Mouse (Mus musculus) kidney, postnatal 25 days (tissue): ENCODE data around the gene Kdelr1.
A peak's percentile ranks its signal among the peaks of the same experiment; 100 is the strongest.

Experiments
- DNase-seq, 2 experiments: peaks; one replicate each; pipeline ENCODE4 v3.0.0; 2021; ENCODE audit warnings: mixed read lengths in 2 of 2

The Kdelr1 gene

DNA sequence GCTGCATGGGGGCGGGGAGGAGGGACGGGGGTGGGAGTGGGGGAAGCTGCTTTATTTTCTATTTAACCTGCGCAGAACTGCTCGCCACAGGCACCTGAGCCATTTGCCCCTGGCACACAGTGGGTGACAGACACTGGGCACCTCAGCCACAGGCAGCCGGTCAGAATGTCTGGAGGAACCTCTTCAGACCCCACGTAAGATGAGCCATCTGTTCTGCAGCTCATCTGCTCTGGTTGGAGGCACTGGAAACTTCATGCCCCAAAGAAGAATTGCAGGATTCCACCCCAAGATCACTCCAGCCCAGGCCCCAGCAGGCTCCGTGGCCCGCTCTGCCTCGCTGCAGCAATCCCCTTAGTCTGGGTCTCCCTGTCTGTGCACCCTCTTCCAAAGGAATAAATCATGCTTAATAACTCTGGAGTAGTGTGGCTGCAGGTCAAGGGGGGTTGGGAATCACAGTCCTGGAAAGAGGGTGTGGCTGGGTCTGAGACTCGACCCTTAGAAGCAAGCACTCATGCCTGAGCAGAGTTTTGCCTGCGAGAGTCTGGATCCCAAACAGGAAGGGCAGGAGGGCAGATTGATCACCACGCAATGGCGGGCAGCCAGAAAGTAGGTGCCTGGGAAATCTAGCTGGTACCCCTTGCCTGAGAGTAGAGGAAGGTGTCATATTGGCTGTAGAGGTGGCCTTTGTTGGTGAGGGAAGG lies 44.6 kb downstream of the Kdelr1 start:
- peak in 1 of 2 experiments; percentile 32 for DNase-seq

DNA sequence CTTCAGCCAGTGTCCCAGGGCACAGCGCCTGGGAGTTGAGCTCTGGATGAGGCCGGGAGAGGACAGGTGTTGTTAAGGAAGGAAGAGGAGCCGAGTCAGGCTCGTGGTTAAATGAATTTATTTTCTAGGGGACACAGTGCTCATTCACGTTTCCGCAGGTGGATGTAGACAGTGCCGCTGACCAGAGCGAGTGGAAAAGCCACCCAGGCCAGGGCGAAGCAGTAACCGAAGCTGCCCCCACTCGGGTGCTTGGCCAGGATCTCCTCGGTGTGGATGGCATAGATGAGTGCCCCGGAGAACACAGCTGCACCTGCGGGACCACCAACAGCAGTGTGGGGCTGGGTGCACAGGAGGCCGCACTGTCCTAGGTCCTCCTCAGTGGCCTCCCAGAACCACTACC lies 45.4 kb downstream of the Kdelr1 start:
- no peak for DNase-seq

DNA sequence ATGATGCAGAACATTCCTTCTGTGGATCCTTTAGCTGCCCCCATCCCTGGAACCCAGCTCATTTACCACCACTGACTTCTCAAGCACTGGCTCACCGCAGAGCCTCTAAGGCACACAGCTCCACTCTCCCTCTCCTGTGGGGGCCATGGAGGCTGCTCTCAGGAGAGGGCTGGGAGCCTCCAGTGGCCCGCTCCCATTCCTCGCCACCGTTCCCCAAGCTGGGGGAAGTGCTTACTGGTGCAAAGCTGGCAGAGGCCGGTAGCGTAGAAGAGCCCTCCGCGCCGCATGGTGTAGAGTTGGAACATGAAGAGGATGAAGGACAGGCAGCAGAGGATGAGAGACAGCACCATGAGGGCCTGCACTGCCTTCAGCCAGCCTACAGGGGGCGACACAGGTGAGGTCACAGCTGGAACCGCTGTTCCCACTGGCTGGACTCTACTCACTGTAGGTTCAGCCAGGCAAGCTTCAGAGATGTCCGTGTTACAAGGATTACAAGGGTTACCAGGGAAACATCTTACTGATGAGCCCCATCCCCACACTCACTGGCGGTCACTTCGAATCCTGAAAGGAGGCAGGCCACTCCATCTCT lies 46.6 kb downstream of the Kdelr1 start:
- no peak for DNase-seq

DNA sequence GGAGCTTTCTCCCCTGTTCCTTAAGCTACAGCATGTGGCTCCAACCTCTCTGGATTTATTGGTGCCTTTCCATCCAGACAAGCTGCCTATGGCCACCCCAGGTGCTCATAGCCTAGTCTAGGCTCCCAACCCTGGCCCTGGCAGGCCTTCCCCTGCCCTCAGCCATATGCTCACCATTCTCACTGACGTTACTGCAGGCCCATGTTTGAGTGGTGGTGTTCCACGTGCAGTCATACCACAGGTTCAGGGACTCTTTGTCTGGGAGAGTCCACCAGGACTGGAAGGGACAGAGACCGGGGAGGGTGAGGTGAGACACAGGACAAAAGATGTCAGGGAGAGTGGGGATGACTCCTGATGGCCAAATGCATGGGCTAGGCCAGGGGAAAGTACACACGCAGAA lies 47.2 kb downstream of the Kdelr1 start:
- no peak for DNase-seq

DNA sequence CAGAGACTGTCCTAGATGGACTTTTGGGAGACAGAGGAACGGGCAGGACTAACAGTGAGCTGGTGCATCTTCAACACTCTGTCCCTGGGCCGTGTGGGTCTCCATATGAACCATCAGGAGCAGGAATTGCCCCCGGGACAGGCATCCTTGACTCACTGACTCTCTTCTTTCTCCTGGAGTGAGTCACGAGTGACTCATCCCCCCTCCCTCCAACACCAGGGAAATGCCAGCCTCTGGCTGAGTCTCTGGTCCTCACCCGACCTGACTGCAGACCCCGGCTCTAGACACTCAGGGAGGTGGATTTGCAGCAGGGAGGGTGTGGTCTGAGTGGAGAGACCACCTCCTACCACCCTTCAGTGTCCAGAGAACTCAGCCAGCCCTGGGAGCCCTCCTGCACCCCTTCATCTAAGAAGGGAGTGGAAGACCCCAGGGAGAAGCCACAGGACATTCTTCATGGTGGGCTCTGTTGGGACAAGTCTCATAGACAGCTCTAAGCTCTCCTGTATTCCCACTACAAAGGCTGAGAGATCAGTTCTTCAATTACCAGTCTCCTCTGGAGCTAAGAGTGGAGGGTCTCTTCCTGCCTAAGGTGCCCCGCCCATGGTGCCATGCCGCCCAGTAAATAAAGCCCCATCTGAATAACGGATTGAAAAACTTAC lies 48.1 kb downstream of the Kdelr1 start:
- no peak for DNase-seq

DNA sequence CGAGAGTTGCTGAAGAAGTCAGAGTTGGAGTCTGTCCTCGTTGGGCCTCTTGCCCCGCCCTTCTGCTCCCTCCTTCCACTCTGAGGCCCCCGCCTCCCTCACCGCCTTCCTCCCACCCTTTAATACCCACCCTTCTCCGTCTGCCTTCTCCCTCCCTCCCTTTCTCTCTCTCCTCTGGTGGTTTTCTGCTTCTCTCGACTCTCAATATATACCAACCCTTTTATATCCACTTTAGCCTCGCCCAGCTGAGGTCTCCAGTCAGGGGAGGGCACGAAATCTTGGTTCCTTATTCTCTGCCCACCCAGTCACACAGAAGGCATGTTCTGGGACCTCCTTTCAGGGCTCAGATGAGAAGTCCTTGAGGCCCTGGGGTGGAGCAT lies 48.7 kb downstream of the Kdelr1 start, which contains the start of gene Emp3:
Gene Emp3 (minus strand): TSS at position 163 of the 380 bp plus-strand sequence.
- peak; percentile 51 to 58 for DNase-seq

DNA sequence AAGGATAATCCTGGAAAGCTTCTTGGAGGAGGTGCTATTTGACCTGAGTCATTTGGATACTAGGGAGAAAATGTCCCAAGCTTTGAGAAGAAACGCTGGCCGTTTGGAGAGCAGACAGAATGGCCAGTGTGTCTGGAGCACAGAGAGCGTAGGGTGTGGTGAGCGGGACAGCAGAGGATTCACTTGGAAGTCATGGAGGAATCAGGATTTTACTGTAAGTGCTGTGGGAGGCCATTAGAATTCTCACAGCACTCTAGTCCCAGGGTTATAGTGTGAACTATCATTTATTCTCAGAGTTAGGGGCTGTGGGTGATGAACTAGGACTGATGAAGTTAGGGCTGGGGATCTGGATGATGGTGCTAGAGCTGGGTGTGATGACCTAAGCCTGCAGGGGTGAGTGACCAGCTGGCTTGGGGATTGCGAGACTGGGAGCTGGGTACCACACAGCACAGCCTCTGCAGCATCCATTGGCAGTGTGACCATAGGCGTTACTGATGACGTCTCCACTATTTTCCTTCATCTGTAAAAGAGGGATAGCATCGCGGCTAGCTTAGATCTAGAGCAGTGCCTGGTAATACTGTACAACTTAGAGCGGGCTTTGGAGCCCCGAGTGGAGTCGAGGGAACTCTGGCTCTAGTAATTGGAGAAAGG lies 49.5 kb downstream of the Kdelr1 start:
- DNase-seq = no peak

DNA sequence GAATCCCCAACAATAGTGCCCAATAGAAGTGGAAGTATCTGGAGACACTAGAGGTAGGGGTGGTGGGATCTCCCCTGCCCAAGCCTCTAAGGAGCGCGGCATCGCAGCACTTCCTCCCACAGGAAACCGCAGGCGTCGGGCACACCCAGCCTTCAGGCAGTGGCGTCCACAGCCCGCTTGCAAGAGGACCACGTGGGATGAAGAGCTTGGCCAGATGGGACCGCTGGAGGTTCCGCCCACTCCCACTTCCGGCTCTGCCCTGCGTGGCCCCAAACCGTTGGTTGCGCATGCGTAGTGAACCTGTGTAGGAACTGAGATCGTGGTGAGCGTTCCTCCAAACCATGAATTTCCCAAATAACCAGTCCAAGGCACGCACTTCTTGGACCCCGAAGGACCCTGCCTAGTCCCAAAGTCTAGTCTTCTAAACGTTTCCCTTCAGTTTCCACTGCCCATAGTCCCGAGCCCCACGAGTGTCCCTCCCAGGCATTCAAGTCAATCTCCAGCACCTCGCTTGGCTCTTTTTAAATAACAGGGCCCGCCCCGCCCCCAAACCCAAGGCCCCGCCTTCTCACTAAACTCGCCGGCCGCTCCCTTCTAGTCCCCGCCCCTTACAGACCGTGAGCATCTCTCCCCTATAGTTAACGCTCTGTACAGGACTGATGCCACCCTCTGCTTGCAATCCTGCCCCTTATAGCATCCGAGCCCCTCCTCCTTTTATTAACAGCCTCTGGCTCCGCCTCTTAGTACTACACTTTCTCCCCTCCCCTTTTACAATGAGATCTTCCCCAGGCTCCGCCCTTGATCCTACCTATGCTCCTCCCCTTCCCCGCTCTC lies 50.6 kb downstream of the Kdelr1 start:
- DNase-seq = peak; percentile 96 to 97

DNA sequence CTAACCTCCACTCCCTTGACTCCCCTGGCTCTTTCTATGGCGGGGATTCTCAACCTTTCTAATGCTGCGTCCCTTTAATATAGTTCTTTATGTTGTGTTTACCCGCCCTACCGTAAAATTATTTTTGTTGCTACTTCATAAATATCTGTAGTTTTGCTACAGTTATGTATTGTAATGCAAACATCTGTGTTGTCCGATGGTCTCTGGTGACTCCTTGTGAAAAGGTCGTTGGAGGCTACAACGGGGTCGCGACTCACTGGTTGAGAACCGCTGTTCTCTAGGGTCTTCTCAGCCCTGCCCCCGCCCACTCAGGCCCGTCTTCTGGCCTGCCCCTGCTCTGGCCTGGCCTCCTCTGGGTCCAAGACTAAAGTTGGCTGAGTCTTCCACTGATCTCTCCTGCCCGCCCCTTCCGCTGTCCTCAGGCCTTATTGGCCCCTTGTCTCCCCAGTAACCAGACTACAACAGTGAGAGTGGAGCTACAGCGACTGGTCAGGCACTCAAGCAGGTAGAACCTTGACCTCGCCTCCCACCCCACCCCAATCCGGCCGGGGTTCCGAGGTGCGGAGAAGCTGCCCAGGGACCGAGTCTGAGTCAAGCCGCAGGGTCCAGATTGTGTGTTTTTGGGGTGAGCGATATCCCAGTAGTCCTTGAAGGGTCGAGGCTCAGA lies 51.3 kb downstream of the Kdelr1 start, which contains the start of gene Ccdc114:
Gene Ccdc114 (plus strand): TSS at position 311 of the 667 bp plus-strand sequence.
- DNase-seq = peak; percentile 86 to 95

DNA sequence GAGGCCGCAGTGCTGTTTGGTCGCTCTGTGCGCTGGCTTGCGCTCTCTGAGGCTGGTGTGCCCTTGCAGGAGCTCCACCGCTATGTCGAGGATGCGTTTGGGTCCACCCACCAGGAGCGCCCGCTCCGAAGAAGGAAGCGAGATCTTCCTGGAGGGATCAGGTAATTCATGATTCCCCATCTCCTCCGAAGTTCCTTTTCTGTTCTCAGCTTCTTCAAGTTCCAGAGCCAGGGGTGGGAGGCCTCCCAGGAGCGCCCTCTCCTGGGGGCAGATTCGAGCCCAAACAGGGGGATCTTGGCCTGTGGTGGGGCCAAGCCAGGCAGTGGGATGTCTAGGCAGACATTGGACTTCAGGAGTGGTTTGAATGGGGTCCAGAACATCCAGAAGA lies 51.9 kb downstream of the Kdelr1 start:
- DNase-seq = peak; percentile 40 to 54

DNA sequence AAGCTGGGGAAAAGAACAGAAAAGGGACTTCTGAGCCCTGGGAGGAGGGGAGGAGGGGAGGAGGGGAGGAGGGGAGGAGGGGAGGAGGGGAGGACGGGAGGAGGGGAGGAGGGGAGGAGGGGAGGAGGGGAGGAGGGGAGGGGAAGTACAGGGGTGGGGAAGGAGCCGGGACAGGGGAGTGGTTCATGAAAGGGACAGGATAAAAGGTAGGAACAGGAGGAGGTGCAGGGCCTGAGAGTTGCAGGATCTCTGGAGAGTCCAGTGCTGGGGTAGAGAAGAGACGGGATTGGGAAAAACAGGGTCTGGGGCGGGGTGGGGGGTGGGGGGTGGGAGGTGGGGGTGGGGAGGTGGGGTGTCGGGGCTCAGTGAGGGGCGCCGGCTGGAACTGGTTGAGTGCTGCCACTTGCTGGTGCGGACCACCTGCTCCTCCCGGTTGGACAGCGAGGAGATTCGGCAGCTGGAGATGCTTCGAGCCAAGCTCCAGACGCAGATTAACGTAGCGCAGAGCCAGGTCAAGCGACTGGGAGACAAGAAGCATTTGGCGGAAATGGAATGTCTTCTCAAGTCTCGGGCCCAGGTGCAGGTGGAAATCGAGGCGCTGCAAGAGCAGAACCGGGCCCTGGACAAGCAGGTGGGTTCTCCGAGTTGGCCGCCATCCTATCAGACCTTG lies 56.2 kb downstream of the Kdelr1 start:
- no peak for DNase-seq

DNA sequence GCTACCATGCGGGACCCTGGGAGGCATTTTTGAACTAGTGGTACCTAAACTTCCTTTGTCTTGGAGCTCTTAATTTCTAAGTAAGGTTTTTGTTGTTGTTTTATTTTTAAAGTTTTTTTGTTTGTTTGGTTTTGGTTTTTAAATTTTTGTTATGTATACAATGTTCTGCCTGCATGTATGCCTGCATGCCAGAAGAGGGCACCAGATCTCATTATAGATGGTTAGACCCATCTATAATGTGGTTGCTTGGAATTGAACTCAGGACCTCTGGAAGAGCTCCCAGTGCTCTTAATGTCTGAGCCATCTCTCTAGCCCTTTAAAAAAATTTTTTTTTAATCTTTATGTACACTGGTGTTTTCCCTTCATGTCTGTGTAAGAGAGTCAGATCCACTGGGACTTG lies 57.1 kb downstream of the Kdelr1 start:
- DNase-seq = no peak
